Mouse (Mus musculus) forebrain, embryonic 16.5 days (tissue): ENCODE measurements around the gene Sp6. TPM values are rescaled to one million over a fixed set of nuclear protein-coding genes. Genes with fewer than 3 reads are reported as not detected.
A peak's percentile ranks its signal among the peaks of the same experiment; 100 is the strongest.

Experiments used
- ATAC-seq: fragments of 200-750 bp; cut with Nextera tagmentation; 2 replicates; pipeline ENCODE4 v1.8.0; 2017; ENCODE audit warnings: mild to moderate bottlenecking, moderate library complexity
- H3K27ac ChIP-seq: fragments of 300-500 bp; sonication (generic); 2 replicates; pipeline ENCODE4 v1.5.1; 2014; ENCODE audit warnings: low read length, control low read depth
- H3K27me3 ChIP-seq: fragments of 300-500 bp; sonication (generic); replicated peaks from 2 replicates; pipeline ENCODE4 v1.6.1; 2014; ENCODE audit warnings: low read length; ENCODE audit not compliant: control insufficient read depth, insufficient read depth
- H3K36me3 ChIP-seq: fragments of 300-500 bp; sonication (generic); 2 replicates; pipeline ENCODE4 v1.6.1; 2014; ENCODE audit not compliant: control insufficient read depth, insufficient read depth
- H3K4me1 ChIP-seq: fragments of 300-500 bp; sonication (generic); replicated peaks from 2 replicates; pipeline ENCODE4 v1.6.1; 2014; ENCODE audit warnings: low read length; ENCODE audit not compliant: control insufficient read depth, insufficient read depth
- H3K4me2 ChIP-seq: fragments of 300-500 bp; sonication (generic); 2 replicates; pipeline ENCODE4 v1.6.1; 2014; ENCODE audit warnings: mild to moderate bottlenecking, low read length, control low read depth
- H3K4me3 ChIP-seq: fragments of 300-500 bp; sonication (generic); replicated peaks from 2 replicates; pipeline ENCODE4 v1.5.1; 2014; ENCODE audit warnings: mild to moderate bottlenecking, low read length, control low read depth
- H3K9ac ChIP-seq: fragments of 300-500 bp; sonication (generic); replicated peaks from 2 replicates; pipeline ENCODE4 v1.6.1; 2014; ENCODE audit warnings: low read depth, low read length, control low read depth
- H3K9me3 ChIP-seq: fragments of 300-500 bp; sonication (generic); 2 replicates; pipeline ENCODE4 v1.6.1; 2016; ENCODE audit warnings: low read length; ENCODE audit not compliant: control insufficient read depth
- WGBS: fragments of 180-500 bp; shearing (Covaris S2); extraction: QIAGEN DNeasy Blood & Tissue Kit; methylation state at CpG from one replicate; pipeline ENCODE4 v1.1.7; 2014; 5-methylcytosine and 5-hydroxymethylcytosine counted together
- polyA plus RNA-seq: library from polyadenylated mRNA; unstranded; fragments of >200 nt; fragmentation: Nextera tagmentation; extraction: Ambion mirVana; gene quantifications from 2 replicates; pipeline ENCODE4 v1.2.1, GENCODE M21; 2015

The Sp6 gene
- polyA plus RNA-seq, 1 experiment from 2014 or later: 0.29 TPM

DNA sequence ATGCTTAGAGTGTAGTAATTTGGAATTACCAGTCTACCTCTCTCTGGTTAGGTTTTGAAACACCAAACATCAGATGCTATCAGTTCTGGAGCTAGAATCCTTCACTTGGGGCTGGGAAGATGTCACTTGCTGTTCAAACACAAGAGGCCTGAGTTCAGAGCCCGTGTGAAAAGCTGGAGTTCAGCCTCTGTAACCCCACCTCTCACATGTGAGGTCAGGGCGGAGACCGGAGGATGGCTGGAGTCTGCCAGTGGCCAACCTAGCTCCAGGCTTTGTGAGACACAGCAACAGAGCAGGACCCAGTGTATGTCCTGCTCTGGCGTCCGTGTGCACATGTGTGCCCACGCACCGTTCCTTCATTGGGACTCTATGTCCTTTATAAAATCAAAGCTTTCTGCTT, 33.9 kb upstream of the Sp6 start:
- H3K4me2 ChIP-seq: no peak overlapping the region
- peaks cover 18% of the 10 kb centered on the region for H3K4me1 ChIP-seq
- 84% methylated on average over 7 of the region's 7 CpGs for WGBS
- no peak overlapping the region for H3K27ac ChIP-seq
- ATAC-seq: no peak
- no peak overlapping the region for H3K9ac ChIP-seq
- no peak overlapping the region for H3K4me3 ChIP-seq
- H3K27me3 ChIP-seq: peaks cover 6% of the 10 kb centered on the region
- no peaks in the 10 kb centered on the region for H3K36me3 ChIP-seq
- no peaks in the 10 kb centered on the region for H3K9me3 ChIP-seq

DNA sequence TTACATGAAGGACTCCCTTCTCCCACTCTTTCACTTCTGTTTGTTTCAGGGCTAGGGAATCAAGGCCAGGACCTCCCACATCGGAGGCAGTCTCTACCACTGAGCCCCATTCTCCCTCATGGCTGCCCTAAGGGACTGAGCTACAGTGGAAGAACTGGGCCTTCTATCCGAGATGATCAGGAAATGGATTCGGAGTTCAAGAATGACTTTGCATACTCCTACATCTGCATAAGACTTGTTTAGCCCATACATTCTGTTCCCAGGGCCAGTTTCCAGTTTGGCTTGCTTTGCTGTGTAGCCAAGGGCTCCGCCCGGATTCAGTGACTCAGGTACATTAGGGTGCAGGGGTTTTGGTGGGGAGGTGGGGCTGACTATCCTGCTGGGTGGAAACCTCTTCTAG, 33.2 kb upstream of the Sp6 start:
- no peak overlapping the region for H3K27ac ChIP-seq
- WGBS: 80% methylated on average over 5 of the region's 5 CpGs
- no peak overlapping the region for H3K4me3 ChIP-seq
- no peak overlapping the region for H3K4me2 ChIP-seq
- H3K36me3 ChIP-seq: no peaks in the 10 kb centered on the region
- no peaks in the 10 kb centered on the region for H3K9me3 ChIP-seq
- no peak overlapping the region for H3K9ac ChIP-seq
- peaks cover 18% of the 10 kb centered on the region for H3K4me1 ChIP-seq
- no peak for ATAC-seq
- H3K27me3 ChIP-seq: peaks cover 7% of the 10 kb centered on the region

DNA sequence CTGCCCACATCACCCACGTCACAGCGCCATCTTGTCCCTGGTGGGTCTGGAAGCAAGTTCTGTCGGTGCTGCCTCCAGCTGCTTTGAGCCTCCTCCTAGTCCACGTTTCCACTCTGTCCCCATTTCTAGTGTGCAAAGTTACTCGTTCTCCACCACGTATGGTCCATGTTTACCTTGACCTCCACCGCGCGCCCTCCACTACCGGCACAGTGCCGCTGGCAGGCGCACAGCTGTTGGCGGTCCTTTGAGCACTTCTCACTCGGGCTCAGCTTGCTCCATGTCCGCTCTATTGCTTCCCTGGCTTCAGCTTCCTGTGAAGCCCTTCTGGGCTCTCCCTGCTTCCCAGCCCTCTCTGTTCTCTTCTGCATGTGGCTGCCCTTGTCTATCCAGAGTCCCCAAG, 31.7 kb upstream of the Sp6 start:
- Histone ChIP-seq H3K4me2 (no peak overlapping the region), H3K4me1 (peaks cover 13% of the 10 kb centered on the region), H3K27ac (no peak overlapping the region), H3K9ac (no peak overlapping the region), H3K9me3 (no peaks in the 10 kb centered on the region), H3K4me3 (no peak overlapping the region), H3K36me3 (no peaks in the 10 kb centered on the region), H3K27me3 (peaks cover 7% of the 10 kb centered on the region)
- no peak for ATAC-seq
- 82% methylated on average over 15 of the region's 15 CpGs for WGBS

DNA sequence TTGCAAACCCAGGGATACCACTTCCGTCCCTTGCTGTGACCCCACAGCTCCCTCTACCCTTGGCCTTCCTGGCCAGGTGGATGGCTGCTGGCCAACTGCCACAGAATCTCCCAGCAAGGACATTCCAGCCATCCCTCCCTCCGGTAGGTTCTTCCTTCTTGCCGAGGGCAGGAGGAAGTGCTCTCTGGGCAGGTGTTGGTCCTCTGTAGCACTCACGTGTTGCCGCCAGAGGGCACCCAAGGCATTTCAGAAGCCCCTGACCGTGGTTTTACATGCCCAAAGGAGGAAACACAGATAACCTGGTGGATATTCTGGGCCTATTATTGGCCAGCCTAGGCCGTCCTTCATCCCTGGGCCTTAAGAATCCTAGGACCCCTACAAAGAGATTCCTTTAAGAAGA, 30.8 kb upstream of the Sp6 start:
- peaks cover 10% of the 10 kb centered on the region for H3K4me1 ChIP-seq
- WGBS: 3% methylated on average over 7 of the region's 7 CpGs
- ATAC-seq: no peak
- no peaks in the 10 kb centered on the region for H3K9me3 ChIP-seq
- H3K4me3 ChIP-seq: no peak overlapping the region
- H3K36me3 ChIP-seq: no peaks in the 10 kb centered on the region
- H3K27ac ChIP-seq: no peak overlapping the region
- H3K9ac ChIP-seq: no peak overlapping the region
- H3K27me3 ChIP-seq: peaks cover 7% of the 10 kb centered on the region
- H3K4me2 ChIP-seq: peak overlapping the region; percentile 34; the same call in 1 of the 2 replicates

DNA sequence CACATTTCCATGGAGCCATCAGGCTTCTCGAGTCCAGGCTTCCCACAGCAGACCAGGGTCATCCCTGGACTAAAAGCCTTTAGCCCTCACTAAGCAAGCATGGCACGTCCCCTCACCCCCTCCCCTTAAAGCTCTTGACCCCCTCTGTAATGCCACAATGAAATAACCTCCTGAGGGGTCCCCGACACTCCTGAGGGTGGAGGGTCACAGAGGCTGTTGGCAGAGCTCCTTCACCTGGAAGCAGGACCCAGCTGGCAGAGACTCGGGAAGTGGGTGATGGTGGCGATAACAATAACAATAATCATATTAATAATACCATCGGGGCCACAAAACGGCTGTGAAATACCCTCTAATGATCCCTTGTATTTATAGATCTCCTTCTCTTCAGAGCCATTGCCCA, 30.3 kb upstream of the Sp6 start, which contains the start of gene Sp2:
Gene Sp2 (minus strand): TSS at position 101 of the 400 bp plus-strand sequence.
- ATAC-seq: no peak
- WGBS: 74% methylated on average over 7 of the region's 7 CpGs
- peak within 1 kb of the TSS; percentile 34; the same call in 1 of the 2 replicates for H3K4me2 ChIP-seq

DNA sequence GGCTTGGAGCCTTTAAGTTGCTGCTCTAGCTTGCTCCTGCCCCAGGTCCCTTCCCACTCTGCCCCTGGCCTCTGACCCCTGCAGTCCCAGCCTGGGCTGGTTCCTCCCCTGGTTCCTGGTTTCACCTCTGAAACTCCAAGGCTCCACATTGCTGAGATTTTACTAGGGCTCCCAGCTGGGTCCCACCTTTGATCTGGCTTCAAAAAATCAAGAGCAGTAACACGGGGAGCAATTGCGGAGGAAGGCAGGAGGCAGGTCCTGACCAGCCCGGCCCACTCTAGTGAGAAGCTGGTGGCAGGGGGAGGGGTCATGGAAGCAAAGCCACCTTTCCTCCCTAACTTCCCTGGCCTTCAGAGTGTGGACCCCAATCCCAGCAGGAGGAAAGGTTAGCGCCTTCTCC, 28.3 kb upstream of the Sp6 start:
- Histone ChIP-seq H3K4me3 (no peak overlapping the region), H3K27ac (no peak overlapping the region), H3K9ac (no peak overlapping the region), H3K4me1 (peaks cover 15% of the 10 kb centered on the region), H3K27me3 (peaks cover 11% of the 10 kb centered on the region), H3K4me2 (no peak overlapping the region), H3K36me3 (no peaks in the 10 kb centered on the region), H3K9me3 (no peaks in the 10 kb centered on the region)
- 22% methylated on average over 4 of the region's 4 CpGs for WGBS
- ATAC-seq: no peak

More for the DNA sequence above, 30.3 kb upstream of the Sp6 start, which contains the start of gene Sp2:
- H3K4me3 ChIP-seq: no peak within 1 kb of the TSS
- no peaks in the 10 kb centered on the region for H3K9me3 ChIP-seq
- H3K27ac ChIP-seq: no peak within 1 kb of the TSS
- no peaks in the 10 kb centered on the region for H3K36me3 ChIP-seq
- peaks cover 14% of the 10 kb centered on the region for H3K4me1 ChIP-seq
- H3K27me3 ChIP-seq: peaks cover 9% of the 10 kb centered on the region
- no peak within 1 kb of the TSS for H3K9ac ChIP-seq

DNA sequence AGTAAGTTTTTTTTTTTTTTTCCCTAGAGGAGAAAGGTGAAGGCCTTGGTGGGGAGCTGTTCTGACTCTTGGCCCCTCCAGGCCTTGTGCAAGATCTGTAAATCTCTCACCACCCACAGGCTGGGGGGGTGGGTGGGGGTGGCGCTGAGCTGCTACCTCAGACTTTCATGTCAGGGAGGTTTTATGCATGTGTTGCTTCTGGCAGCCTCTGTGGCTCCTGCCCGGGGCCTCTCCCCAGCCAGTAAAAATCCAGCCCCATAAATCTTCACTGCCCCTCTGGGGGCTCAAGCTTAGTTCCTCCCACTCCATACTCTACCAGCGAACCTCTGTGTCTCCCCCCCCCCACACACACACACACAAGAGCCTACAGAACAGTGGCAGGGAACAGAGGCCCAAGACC, 26.7 kb upstream of the Sp6 start:
- ATAC-seq: no peak
- 61% methylated on average over 3 of the region's 3 CpGs for WGBS
- Histone ChIP-seq H3K4me2 (no peak overlapping the region), H3K27ac (no peak overlapping the region), H3K4me3 (no peak overlapping the region), H3K27me3 (peaks cover 11% of the 10 kb centered on the region), H3K36me3 (no peaks in the 10 kb centered on the region), H3K9me3 (no peaks in the 10 kb centered on the region), H3K4me1 (peaks cover 15% of the 10 kb centered on the region), H3K9ac (no peak overlapping the region)

DNA sequence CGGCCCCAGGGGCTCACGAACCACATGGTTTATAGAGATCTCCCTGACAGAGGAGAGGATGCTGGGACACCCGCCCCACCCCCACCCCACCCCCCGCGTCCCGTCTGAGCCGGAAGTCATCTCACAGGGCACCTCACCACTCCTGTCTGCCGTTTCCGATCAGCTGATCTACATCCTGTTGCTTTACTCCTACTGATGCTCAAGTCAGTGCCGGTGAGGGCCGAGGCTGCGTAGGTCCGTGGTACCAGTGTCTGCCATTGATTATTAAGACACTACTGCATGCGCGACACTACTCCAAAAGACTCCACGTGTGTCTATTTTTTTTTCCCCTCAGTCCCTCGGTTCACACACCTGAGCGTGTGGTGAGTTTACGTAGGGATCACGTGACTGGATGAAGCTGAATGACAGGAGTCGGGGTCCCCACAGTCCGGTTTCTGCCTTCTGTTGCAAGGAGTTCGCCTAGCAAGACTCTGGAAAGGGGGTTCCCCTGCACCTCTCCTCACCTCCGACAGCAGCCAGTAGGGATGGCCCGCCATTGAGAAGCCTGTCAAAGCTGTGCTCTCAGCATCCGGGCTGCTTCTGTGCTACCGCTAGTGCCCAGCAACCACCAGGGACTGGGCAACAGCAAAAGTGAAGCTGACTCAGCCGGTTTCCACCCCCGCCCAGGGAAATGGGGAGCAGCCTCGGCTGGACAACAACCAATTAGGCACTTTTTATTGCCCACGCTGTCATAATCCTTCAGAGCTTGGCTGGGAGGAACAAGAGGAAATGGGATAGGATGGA, 25.1 kb upstream of the Sp6 start:
- Histone ChIP-seq H3K9me3 (no peaks in the 10 kb centered on the region), H3K27me3 (peaks cover 11% of the 10 kb centered on the region)

DNA sequence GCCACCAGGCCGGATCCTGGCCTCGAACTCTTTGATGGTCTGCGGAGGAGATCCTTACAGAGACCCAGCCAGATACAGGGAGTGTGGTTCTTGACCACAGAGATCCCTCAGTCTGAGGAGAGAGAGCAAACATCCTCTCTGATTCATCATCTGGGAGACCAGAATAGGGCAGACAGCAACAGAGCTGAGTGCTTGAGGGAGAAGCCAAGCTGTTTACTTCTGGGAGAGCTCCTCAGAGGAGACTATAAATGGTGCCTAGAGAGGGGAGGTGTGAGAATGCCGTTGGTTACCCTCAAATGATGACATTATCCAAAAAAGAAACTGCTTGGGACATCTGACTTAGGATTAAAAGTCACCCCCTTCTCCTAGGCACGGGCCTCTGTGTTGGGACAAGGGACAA, 21.7 kb upstream of the Sp6 start:
- Histone ChIP-seq H3K4me2 (no peak overlapping the region), H3K27ac (no peak overlapping the region), H3K9me3 (no peaks in the 10 kb centered on the region), H3K27me3 (0 out of 2 replicates have a peak, but pooled peaks cover 5% of the 10 kb centered on the region), H3K4me3 (no peak overlapping the region), H3K9ac (no peak overlapping the region), H3K36me3 (no peaks in the 10 kb centered on the region), H3K4me1 (peaks cover 13% of the 10 kb centered on the region)
- WGBS: 76% methylated on average over 5 of the region's 5 CpGs
- ATAC-seq: no peak

More for the DNA sequence above, 25.1 kb upstream of the Sp6 start:
- Histone ChIP-seq H3K27ac (no peak overlapping the region), H3K9ac (peak overlapping the region; percentile 45), H3K4me3 (peak overlapping the region; percentile 43), H3K4me2 (peak overlapping the region; percentile 56), H3K36me3 (no peaks in the 10 kb centered on the region), H3K4me1 (peaks cover 12% of the 10 kb centered on the region)
- 6% methylated on average over 31 of the region's 31 CpGs for WGBS
- ATAC-seq: peak; percentile 71
